ENCODE assay signal across 22 mouse cellular contexts in the genomic region with DNA sequence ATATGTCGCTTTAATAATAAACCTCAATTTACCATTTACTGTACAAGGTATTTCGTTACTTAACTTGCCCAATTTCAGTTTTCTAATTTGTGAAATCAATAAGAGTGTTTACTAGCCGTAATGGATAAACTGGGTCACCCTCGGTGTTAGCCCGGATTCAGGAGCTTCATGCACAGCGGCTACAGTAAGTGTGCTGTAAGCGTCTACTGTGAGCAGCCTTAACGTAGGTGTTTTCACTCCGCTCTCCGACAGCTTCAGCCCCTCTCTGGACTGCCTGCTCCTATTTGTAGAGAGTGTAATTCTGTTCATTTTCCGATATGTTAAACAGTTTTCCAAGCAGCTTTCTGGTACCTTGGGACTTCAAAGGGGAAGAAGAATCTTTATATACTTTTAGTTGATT.
DNase-seq lines count a peak whose midpoint lies in the region; ATAC-seq lines count a peak whose summit lies in the region.
"Had no signal": no experiment of that assay in that cellular context is flagged by ENCODE, and none has a peak within 500 bp of the region (broad histone marks: within the 10 kb centered on the region; RNA-seq: fewer than 3 reads in every experiment).

No protein-coding gene starts in this region.

- ATAC-seq in frontal cortex, adult (ENCODE audit: low TSS enrichment), result peak; percentile 82
- ATAC-seq: activated CD4-positive, CD25-positive, alpha-beta regulatory T cell, adult 4 months; CD4-positive, CD25-positive, alpha-beta regulatory T cell, adult 4 months; forebrain, embryonic 14.5 days; forebrain, embryonic 16.5 days; Patski had no signal

- no peak for DNase-seq in frontal cortex, postnatal 10 days (ENCODE audit: low spot score in 2 of 2)
- DNase-seq in layer of hippocampus, adult 9-11 months, result peak; percentile 31
- DNase-seq in layer of hippocampus, postnatal 25 days (ENCODE audit: extremely low spot score in 1 of 2, low spot score in 1 of 2), result no peak
- peak; percentile 55 for DNase-seq in right cerebral cortex, adult 18-20 months
- no peak for DNase-seq in right cerebral cortex, adult 2 months (ENCODE audit: low spot score in 2 of 2)
- DNase-seq: adrenal gland, adult 8-10 months; adrenal gland, postnatal 14 days; adrenal gland, postnatal 36 days; B cell, adult 2 months; cerebellum, adult 11 months; cerebellum, adult 18-20 months; cerebellum, adult 8-10 months; cerebellum, adult 9-11 months; cerebellum, postnatal 14 days; cerebellum, postnatal 36 days; embryo, embryonic 11 days had no signal

Comparison
In these comparisons a context has a peak if more than half of its experiments do, and no peak if none do; other contexts are left out.
1. DNase-seq: peak in layer of hippocampus, adult 9-11 months (single experiment) and right cerebral cortex, adult 18-20 months (single experiment); none in frontal cortex, postnatal 10 days (0 of 2), layer of hippocampus, postnatal 25 days (0 of 2) and right cerebral cortex, adult 2 months (0 of 2).